ENCODE assay signal across 16 mouse cellular contexts in the genomic region with DNA sequence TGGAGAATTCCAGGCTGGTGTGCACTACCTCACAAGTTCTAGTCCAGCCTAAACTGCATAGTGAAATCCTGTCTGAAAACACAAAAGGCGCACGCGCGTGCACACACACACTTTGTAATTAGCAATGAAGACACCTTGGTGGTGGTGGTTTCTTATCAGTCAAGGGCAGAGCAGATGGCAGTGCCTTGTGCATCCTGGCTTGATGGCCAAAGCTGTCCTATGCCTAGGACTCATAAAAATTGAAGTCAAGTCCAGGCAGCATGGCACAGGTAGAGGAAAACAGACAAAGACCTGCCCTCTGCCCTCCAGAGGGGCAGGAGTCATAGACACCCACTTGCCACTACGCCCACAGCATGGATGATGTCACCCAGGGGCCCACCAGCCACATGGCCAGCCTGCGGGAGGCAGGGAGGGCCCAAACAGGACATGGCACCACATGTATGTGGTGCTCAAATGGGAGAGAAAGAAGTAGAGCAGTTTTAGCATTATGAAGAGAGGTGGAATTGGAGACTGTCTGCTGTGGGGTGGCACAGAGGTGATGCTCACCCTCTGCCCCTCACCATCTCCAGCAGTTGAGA. TPM values are rescaled to one million over a fixed set of nuclear protein-coding genes. Genes with fewer than 3 reads are reported as not detected.
DNase-seq lines count a peak whose midpoint lies in the region; ATAC-seq and TF ChIP-seq lines count a peak whose summit lies in the region.
"Had no signal": no experiment of that assay in that cellular context is flagged by ENCODE, and none has a peak within 500 bp of the region (broad histone marks: within the 10 kb centered on the region; RNA-seq: fewer than 3 reads in every experiment).

No protein-coding gene starts in this region.

- no peak overlapping the region for H3K4me2 ChIP-seq in forebrain, embryonic 11.5 days (ENCODE audit: low read depth, low read length, severe bottlenecking)
- H3K4me2 ChIP-seq in intestine, embryonic 15.5 days (replicated peaks), result no peak overlapping the region
- peak overlapping the region; percentile 33 for H3K4me2 ChIP-seq in liver, embryonic 15.5 days
- H3K4me2 ChIP-seq: heart, embryonic 11.5 days had no signal

- H3K9me3 ChIP-seq in forebrain, embryonic 10.5 days, result no peaks in the 10 kb centered on the region
- no peaks in the 10 kb centered on the region for H3K9me3 ChIP-seq in forebrain, embryonic 11.5 days (ENCODE audit: control insufficient read depth, low read length)
- H3K9me3 ChIP-seq in intestine, embryonic 15.5 days, result no peaks in the 10 kb centered on the region
- no peaks in the 10 kb centered on the region for H3K9me3 ChIP-seq in liver, embryonic 15.5 days (replicated peaks)

- no peak for DNase-seq in forebrain, embryonic 10.5 days (ENCODE audit: extremely low spot score, low spot score)
- no peak for DNase-seq in forebrain, embryonic 11.5 days (ENCODE audit: low spot score)
- DNase-seq in T-cell, adult 2 months (ENCODE audit: low spot score), result peak; percentile 24
- DNase-seq in cerebellum, adult 2 months, result no peak
- DNase-seq in adrenal gland, adult 18-20 months (ENCODE audit: low spot score in 2 of 2), result no peak
- no peak for DNase-seq in layer of hippocampus, adult 9-11 months
- DNase-seq: cerebellum, postnatal 36 days; gastrocnemius, postnatal 36 days; heart, postnatal 4 days; left cerebral cortex, postnatal 4 days; retina, postnatal 1 day; thymus, postnatal 36 days had no signal

- no peak for ATAC-seq in forebrain, embryonic 11.5 days (replicated peaks; ENCODE audit: low FRiP score)
- ATAC-seq in intestine, embryonic 15.5 days, result peak; percentile 36
- ATAC-seq in liver, embryonic 15.5 days (ENCODE audit: insufficient read depth), result peak; percentile 78
- ATAC-seq: Patski had no signal

- TF ChIP-seq CTCF in cerebellum, adult 2 months (IDR thresholded peaks at IDR 0.05; ENCODE audit: borderline replicate concordance, insufficient read depth, low read depth, low read length), result no peak

- H3K9ac ChIP-seq in forebrain, embryonic 11.5 days (ENCODE audit: low read length), result no peak overlapping the region
- H3K9ac ChIP-seq in intestine, embryonic 15.5 days, result no peak overlapping the region
- H3K9ac ChIP-seq in liver, embryonic 15.5 days, result no peak overlapping the region

- peaks cover 13% of the 10 kb centered on the region for H3K36me3 ChIP-seq in forebrain, embryonic 10.5 days (replicated peaks)
- no peaks in the 10 kb centered on the region for H3K36me3 ChIP-seq in forebrain, embryonic 11.5 days (ENCODE audit: control insufficient read depth, insufficient read depth, low read length)
- H3K36me3 ChIP-seq in intestine, embryonic 15.5 days, result no peaks in the 10 kb centered on the region; the same call in 1 of the 2 replicates
- 0 out of 2 replicates have a peak, but pooled peaks cover 6% of the 10 kb centered on the region for H3K36me3 ChIP-seq in liver, embryonic 15.5 days (replicated peaks)

- H3K4me3 ChIP-seq in forebrain, embryonic 10.5 days, result no peak overlapping the region
- no peak overlapping the region for H3K4me3 ChIP-seq in forebrain, embryonic 11.5 days (ENCODE audit: low read depth, low read length)
- H3K4me3 ChIP-seq in intestine, embryonic 15.5 days (replicated peaks), result no peak overlapping the region
- H3K4me3 ChIP-seq in liver, embryonic 15.5 days (replicated peaks), result no peak overlapping the region
- H3K4me3 ChIP-seq in cerebellum, adult 2 months (replicated peaks; ENCODE audit: insufficient read depth, low read depth, low read length), result no peak overlapping the region

- peaks cover 52% of the 10 kb centered on the region for H3K4me1 ChIP-seq in forebrain, embryonic 10.5 days
- H3K4me1 ChIP-seq in forebrain, embryonic 11.5 days (replicated peaks; ENCODE audit: control insufficient read depth, insufficient read depth, low read length), result peaks cover 5% of the 10 kb centered on the region
- H3K4me1 ChIP-seq in intestine, embryonic 15.5 days (replicated peaks), result peaks cover 31% of the 10 kb centered on the region
- peaks cover 60% of the 10 kb centered on the region for H3K4me1 ChIP-seq in liver, embryonic 15.5 days (replicated peaks)
- H3K4me1 ChIP-seq in cerebellum, adult 2 months (ENCODE audit: control insufficient read depth, insufficient read depth, low read length), result peaks cover 11% of the 10 kb centered on the region

- H3K27me3 ChIP-seq in forebrain, embryonic 10.5 days (ENCODE audit: poor library complexity, severe bottlenecking), result no peaks in the 10 kb centered on the region
- no peaks in the 10 kb centered on the region for H3K27me3 ChIP-seq in forebrain, embryonic 11.5 days (ENCODE audit: control insufficient read depth, insufficient read depth, low read length)
- no peaks in the 10 kb centered on the region for H3K27me3 ChIP-seq in intestine, embryonic 15.5 days (replicated peaks)
- H3K27me3 ChIP-seq in liver, embryonic 15.5 days, result no peaks in the 10 kb centered on the region
- no peaks in the 10 kb centered on the region for H3K27me3 ChIP-seq in cerebellum, adult 2 months (ENCODE audit: control insufficient read depth, insufficient read depth, low read length)
- H3K27me3 ChIP-seq: Patski had no signal

- WGBS in forebrain, embryonic 10.5 days, result 96% methylated on average over 6 of the region's 6 CpGs
- 88% methylated on average over 6 of the region's 6 CpGs for whole genome bisulfite sequencing in forebrain, embryonic 11.5 days
- 88% methylated on average over 6 of the region's 6 CpGs for WGBS in intestine, embryonic 15.5 days
- WGBS in liver, embryonic 15.5 days (ENCODE audit: insufficient replicate concordance), result 33% methylated on average over 6 of the region's 6 CpGs
- 90% methylated on average over 6 of the region's 6 CpGs for WGBS in cerebellum, adult 2 months

- TF ChIP-seq POLR2A in cerebellum, adult 2 months (IDR thresholded peaks at IDR 0.05; ENCODE audit: borderline replicate concordance, insufficient read depth, low read length), result no peak

- H3K27ac ChIP-seq in forebrain, embryonic 10.5 days, result 0 out of 2 replicates have a peak overlapping the region, but pooled peaks have one; percentile 16
- H3K27ac ChIP-seq in forebrain, embryonic 11.5 days (ENCODE audit: low read depth, low read length), result no peak overlapping the region
- H3K27ac ChIP-seq in intestine, embryonic 15.5 days, result no peak overlapping the region
- H3K27ac ChIP-seq in liver, embryonic 15.5 days (replicated peaks), result no peak overlapping the region
- H3K27ac ChIP-seq in cerebellum, adult 2 months (ENCODE audit: insufficient read depth, low read length), result no peak overlapping the region

RNA-seq across cellular contexts. Expression of a gene that starts 9.1 kb away (rescaled TPM):
- polyA plus RNA-seq in forebrain, embryonic 10.5 days (2016; fragmentation: Nextera tagmentation; extraction: Ambion mirVana), result 85.5 and 86.8 TPM in 2 replicates
- 104 and 110 TPM in 2 replicates for polyA plus RNA-seq in forebrain, embryonic 11.5 days (2014; fragmentation: Nextera tagmentation; extraction: Ambion mirVana)
- 128 TPM in 2 replicates for polyA plus RNA-seq in intestine, embryonic 15.5 days (2015; fragmentation: Nextera tagmentation; extraction: Ambion mirVana)
- 61.0 and 66.4 TPM in 2 replicates for polyA plus RNA-seq in liver, embryonic 15.5 days (2015; fragmentation: Nextera tagmentation; extraction: Ambion mirVana)
- polyA plus RNA-seq in cerebellum, adult 2 months (2012; rRNA removed), result 37.2 and 38.2 TPM in 2 replicates
- total RNA-seq in adrenal gland, adult 18-20 months (2021), result 100 to 1,000 TPM; 123 to 124 TPM
